Mouse (Mus musculus) urinary bladder, postnatal 14 days (tissue): ENCODE measurements around the gene Ptpro.
"Not testable (repeated sequence)": the region's sequence is repeated elsewhere in the genome, so short reads cannot be mapped to it uniquely, and the experiment has no call there.

Experiments
- DNase-seq: peaks from one replicate; pipeline ENCODE4 v3.0.0; 2021; ENCODE audit warnings: low spot score

The Ptpro gene

DNA sequence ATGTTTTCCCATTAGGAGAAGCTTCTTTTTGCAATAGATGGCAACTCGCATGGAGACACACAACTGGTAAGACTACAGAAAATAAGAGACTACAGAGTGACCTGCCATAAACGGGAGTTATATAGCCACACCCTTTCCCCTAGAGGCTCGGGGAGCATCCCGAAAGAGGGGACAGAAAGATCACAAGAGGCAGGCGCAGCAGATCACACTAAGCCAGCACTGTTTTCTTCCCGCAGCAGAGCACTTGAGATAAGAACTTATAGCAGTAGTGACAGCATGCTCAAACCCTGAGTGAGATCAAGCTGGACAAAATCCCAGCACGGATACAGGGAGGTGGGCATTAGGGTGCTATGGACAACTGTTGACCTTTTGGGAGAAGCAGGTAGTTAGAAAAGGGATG lies 203.9 kb downstream of the Ptpro start:
- no peak for DNase-seq

DNA sequence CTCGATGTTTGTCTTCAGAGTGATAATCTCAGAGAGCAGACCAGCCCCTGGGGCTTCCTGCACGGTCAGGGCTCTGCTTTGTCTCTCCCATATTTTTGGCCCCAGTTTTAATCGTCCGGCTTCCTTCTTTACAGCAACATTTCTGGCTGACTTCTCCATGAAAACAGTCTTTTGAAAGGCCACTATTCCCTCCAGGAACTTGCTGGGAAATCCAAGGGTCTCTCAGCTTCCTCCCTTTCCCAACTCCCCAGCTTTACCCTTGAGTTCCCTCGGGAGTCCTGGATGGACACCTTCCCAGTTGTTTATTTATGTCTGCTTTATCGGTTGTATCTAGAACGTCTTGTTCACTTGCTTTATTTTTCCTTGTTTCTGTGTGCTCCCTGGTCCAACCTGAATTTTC lies 205.1 kb downstream of the Ptpro start:
- DNase-seq, result peak; percentile 22

DNA sequence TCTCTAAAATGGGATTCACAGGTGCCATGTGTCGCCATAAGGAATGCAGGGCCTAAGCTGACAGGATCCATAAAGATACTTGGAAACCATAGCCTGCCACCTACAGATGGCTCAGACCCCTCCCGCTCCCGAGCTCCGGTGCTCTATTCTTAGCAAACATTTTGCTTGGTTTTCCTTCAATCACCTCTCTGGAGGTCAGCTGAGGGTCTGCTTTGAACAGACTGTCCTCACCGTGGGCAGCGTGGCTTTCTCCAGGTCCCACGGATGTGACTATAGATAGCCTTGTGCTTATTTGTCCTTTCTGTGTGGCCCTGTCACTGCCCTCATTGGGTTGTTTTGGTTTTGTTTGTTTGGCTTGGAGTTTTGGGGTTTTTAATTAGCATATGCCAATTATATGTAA lies 206.0 kb downstream of the Ptpro start:
- no peak for DNase-seq

DNA sequence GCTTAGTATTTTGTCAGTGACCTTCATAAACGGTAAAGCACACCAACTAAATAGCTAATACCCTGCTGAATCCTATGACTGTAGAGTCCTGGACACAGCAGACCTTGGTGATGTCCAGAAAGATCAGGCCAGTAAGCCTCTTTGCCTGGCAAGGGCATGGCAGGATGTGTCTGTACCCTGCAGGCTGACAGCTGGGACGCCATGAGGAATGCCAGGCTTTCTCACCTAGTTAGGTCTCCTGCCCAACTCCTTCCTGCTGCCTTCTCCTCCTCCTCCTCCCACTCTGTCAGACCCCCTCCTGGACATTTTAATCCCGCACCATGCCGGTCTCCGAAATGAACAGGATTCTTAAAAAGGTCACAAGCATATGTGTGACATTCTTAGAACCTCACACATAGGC lies 211.7 kb downstream of the Ptpro start:
- no peak for DNase-seq

DNA sequence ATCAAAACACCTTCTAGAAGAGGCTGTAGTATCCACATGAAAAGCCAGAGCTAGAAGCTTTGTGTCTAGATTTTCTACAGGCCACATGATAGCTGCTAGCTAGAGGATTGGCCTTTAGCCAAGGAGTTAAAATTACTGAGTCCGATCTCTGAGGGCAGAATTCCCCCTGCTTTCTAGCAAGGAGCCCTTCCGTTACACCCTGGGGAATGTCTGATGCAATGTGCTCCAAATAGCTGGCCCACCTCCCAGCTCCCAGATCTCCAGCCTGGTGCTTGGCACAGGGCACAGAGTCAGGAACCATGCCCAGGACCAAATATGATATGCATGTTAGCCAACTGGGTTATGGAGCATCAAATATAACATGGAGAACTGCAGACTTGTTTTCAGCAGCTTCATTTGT lies 213.1 kb downstream of the Ptpro start:
- peak; percentile 37 for DNase-seq

DNA sequence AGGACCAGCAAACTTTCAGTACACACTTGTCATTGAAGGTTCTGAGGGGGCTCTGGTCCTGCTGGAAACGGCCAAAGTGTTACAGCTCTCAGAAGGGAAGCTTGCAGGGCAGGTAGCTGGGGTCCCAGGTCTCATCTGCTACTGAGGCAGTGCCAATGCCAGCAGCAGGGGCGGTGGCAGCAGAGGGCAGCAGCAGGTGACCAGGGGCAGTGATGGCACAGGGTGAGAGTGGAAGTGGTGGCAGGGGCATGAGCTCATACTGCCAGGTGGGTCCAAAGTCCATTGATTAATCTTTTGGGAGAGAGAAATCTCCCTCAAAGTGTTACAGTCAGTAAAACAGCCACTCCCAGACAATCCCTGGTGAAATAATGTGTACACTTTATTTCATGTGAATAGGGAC lies 214.1 kb downstream of the Ptpro start:
- DNase-seq, result no peak

DNA sequence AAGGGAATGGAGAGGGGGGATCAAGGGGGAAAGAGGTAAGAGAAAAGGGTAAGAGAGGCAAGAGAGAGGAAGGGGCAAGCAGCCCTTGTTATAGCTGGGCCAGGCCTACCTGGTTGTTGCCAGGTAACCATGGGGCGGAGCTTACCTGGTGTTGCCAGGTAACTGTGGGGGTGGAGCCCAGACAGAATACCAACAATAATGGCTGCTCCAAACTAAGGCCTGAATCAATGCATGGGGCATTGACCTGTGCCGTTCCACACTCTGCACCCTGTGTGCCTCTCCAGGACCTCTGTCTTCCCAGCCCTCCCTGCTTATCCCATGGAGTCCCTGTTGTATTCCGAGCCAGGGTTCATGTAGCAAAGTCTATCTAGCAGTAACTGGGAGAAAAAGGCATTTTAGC lies 215.6 kb downstream of the Ptpro start:
- DNase-seq, result no peak

DNA sequence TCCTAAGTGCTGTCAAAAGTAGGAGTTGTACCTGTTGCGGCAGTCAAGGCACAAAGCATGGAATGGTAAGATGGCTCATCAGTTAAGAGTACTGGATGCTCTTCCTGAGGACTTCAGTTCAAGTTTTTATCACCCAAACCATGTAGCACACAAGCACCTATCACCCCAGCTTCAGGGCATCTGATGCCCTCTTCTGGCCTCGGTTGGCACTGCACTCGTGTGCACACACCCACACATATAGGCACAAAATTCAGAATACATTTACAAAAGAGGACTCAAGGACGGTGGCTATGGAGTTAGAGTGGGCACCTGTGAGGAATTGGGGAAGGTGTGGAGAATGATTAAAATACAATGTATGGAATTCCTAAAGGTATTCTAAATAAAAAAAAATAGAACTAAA lies 217.4 kb downstream of the Ptpro start:
- no peak for DNase-seq

DNA sequence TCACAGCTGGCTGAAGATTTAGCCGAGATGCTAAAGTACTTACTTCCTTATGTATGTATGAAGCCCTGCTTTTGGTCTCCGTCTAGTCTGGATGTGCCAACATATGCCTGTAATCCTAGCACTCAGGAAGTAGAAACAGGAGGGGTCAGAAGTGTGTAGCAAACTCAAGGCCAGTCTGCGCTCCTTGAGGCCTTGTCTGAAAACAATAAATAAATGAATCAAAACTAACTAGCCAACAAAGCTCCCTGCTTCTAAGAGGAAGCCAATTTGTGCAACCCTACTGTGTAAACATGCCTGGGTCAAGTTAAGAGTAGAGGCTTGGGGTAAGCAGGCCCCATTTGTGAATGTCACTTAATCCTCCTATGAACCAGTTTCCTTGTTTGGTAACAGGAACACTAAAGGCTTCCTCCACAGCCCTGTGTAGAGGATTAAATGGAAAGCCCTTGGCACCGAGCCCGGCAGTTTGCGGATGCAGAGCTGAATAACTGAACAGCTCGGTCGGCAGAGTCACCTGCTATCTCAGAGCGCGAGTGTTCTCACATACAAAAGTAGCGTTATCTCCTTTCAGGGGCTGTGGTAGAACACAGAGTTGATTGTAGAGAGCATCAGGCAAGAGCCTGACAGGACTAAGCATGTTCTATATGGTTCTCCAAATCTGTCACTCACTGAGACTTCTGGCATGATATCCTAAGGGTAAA lies 218.9 kb downstream of the Ptpro start:
- peak; percentile 91 for DNase-seq

DNA sequence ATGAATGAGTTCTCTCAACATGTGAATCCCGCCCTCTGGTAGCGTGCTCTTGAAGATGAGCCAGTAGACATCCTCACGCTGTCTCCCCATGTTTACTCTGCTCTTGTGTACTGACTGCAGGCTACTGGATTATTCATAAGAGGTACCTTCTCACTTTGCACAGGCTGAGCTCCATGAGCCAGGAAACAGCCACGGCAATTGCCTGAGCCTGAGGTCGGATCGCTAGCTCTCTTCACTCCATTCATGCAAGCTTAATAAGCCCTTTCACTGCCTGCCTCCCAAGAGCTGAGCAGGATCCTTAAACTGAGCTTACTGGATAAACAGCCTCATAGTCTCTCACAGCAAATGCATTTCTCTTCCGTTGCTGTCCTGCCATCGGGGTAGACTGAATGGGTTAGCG lies 220.0 kb downstream of the Ptpro start:
- no peak for DNase-seq

DNA sequence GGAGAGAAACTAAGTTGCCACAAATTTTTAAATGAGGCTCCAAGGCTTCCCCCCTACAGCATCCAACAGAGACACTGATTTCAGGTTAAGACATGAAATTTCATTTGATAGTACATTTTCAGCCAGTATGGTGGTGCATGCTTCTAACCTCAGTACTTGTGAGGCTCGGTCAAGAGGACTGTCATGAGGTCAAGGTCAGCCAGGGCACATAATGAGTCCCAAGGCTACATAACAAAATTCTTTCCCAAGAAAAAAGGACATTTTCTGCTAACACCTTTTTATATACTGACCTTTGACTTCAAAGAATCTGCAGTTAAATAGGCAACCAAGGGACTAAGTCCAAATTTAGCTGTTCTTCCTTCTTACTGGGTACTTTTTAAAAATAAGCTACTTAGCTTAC lies 221.3 kb downstream of the Ptpro start:
- DNase-seq, result no peak

DNA sequence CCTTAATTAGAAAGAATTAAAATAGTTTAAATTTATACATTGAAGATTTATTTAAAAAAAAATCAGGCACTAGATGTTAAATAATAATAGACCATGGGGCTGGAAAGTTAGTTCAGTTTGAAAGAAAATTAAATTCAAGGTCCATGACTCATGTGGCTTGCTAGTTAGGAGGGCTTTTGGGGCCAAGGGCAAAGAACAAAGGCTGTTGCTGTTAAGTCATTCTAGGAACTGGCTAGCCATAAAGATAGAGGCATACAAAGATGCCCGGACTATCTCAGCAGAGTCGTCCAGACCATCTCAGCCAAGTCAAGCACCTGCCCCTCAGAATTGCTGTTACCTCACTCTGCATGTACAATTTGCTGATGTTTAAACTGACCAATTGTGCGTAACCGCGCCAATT lies 223.6 kb downstream of the Ptpro start:
- not testable (repeated sequence) for DNase-seq

DNA sequence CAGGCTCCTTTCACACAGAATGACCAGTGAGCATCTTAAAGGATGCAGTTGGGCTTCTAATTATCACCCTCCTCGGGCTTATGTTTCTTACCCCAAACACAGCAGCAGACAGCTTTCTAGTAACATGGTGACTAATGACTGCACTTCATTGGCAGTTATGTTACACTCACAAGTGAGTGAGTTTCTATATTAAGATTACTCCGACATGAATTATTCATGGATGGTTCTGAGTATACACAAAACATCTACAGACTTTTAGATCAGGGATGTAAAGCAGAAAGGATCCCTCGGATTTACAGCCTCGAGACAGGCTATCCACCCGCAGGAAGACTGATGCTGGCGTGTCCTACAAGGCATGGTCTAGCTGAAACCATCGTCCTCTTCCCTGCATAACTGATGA lies 230.8 kb downstream of the Ptpro start:
- no peak for DNase-seq

DNA sequence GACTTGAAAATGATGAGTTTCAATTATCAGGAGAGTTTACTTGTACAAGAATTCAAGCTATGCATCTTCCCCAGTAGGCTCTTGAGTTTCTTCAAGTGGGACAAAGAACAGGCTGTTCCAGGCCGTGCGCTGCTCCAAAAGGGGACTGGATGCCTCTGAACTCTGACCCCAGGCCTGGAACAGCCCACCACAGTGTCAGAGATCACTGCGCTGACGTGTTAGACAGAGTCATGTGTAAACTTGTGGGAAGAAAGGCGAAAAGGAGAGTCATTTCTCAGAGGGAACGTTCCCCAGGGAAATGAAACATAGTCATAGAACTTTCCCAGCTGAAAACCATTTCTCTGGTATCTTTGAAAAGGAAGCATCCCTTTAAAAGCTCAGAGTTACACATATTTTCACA lies 235.3 kb downstream of the Ptpro start:
- DNase-seq, result no peak

DNA sequence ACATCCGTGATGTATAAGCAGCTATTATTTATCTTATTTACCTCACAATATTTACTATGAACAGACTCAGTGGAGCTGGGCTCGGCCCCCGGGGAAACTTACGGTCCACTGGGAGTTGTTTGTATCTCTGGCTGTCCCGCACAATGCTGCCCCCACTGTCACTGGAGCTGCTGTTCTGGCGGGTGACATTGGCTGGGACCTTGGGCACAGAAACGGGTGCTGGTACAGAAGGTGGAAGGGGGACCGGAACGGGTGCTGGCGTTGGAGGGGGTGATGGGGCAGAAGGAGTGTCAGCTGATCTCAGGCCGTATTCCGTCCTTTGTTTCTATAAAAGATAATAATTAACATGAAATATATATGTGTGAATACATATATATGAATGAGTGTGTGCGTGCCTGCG lies 238.0 kb downstream of the Ptpro start:
- DNase-seq, result no peak

DNA sequence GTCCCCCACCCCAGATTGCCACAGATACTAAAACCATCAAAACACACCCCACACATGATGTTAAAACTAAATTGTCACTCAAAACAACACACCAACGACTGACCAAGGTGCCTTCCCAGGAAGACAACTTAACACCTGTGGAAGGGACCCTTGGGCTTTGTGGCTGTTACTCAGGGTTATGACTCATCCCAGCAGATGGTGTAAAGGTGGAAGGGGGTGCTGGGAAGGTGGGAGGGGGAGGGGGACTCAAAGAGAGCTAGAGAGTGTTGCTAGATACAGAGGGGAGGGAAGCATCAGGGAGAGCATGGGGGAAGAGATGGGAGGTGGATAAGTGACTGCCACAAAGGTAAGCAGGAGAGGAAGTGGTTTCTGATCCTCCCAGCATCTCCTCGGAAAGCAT lies 239.5 kb downstream of the Ptpro start:
- no peak for DNase-seq

DNA sequence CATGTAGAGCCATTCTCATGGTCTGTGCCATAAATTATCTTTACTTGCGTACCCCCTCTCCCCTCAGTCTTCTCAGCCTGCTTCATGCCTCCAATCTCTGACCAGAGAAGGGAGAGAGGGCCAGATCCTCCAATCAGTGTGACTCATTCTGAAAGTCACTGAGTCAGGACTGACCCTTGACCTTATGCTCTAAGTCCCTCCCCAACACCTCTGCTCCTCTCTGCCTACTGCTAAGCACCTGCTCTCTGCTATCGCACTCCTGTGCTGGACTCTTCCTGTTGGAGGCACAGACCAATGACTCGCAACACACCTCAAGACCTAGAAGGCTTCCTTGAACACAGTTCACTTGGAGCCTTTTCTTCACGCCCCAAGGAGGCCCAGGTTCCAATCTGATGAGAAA lies 240.5 kb downstream of the Ptpro start:
- DNase-seq, result no peak

DNA sequence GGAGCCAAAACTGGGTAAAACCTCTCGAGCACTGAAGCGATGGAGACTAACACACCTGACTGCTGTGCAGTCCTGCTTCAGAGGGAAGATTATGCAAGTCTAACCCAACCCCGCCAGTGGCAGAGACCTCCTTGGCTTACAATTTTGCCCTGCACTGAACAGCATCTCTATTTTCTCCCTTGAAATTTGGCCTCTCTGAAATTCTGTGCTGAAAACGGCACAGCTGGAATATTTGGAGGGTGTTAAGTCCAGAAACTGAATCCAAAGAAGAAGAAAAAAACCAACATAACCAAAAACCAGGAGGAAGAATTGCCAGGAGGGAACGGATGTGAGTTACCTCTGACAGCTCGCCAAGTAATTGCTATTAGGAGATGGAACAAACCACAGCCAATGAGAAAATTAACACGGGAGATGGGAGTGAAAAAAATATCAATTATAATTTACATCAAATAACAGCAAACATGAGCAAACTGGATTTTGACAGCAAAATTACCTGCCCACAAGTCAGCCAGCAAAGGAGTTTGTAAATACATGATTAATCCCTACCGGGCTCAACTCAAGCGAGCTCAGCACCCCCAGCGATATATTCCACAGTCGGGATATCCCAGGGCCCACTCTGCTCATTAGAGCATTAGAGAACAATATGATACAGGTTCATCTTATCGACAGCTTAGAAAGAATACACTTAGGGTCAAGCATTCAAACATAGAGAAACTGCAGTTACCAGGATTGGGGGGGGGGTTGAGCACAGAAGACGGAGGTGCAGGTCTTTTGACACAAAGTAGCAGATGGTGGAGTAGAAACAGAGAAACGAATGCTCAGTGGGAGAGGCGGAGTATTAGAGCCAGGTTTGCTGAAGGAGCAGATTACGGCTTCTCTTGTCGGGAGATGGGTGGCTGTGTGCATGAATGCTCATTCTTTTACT lies 241.4 kb downstream of the Ptpro start:
- no peak for DNase-seq

DNA sequence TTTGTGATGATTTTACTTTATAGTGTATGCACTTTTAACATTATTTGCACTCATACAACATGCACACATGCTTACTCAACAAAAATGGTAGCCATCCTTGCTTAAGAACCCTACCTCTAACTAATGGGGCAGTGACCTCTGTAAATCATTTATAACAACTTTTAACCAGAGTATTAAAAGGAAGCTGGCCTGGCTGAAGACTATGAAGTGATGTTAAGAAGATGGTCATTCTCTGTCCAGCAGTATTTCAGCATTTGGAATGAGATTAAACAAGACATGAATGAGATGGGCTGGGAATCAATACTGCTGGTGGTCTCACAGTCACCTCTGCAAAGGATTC lies 242.0 kb downstream of the Ptpro start:
- no peak for DNase-seq

DNA sequence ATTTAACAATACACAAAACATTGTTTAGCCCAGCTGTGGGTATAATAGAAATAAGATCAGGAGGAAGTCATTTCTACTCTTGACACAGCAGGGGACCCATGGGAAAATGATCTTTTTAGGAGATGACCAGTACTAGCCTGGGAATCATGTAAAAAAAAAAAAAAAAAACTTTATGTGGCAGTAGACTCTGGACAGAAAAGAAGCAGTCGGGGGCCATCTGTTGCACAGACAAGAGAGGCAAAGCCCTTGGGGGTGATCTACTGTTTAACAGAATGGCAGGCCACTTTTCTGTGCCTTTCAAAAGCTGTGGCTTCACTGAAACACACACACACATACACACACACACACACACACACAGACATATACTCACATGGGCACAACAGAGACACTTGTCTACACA lies 242.7 kb downstream of the Ptpro start:
- no peak for DNase-seq

DNA sequence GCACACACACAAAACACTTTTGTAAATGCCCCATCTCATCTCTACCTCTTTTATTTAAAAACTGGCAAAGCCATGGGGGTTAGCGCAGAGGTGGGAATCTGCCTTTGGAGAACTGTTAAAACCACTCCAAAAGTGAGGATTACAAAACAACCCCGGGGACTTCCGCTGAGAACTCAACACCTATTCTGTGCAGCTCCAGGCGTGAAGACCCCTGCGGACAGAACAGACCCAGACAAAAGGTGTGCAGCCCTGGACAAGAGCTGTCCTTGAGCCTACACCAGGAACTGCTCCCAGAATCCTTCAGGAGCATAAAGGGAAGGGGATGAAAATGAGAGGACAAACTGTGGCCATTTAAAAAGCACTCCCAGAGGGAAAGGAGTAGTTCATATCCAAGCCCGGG lies 243.1 kb downstream of the Ptpro start:
- no peak for DNase-seq

DNA sequence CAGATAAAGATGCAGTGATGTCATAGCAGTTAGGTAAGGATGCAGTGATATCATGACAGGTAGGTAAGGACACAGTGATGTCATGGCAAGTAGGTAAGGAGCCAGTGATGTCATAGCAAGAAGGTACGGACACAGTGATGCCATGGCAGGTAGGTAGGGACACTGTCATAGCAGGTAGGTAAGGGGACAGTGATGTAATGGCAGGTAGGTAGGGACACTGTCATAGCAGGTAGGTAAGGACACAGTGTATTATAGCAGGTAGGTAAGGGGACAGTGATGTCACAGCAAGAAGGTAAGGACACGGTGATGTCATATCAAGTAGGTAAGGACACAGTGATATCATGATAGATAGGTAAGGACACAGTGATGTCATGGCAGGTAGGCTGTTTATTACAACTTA lies 244.4 kb downstream of the Ptpro start:
- DNase-seq, result no peak

DNA sequence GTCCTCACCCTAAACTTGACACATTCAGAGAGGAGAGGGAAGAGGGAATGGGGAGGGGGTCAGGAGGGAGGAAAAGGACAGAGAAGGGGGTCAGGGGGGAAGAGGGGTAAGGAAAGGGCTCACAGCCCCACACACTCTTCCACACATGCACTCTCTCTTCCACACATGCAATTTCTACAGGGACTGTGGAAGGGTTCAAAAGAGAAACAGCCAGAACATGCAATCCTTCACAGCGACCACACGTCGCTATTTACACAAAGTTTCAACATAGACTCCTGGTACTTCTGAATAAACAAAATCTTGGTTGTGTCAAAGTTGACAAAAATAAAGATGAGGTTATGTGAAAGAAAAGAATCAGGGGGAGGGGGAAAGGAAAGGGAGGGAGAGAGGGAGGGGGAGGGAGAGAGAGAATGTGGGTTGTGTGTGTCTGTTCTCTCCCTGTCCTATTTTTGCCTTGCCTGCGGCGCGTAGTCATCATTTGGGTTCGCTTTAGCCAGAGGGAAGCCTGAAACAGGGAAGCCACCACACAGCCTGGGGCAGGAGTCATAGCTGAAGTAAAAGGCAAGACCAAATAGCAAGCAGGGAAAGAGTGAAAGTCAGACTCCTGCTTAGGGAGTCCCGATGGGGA lies 245.2 kb downstream of the Ptpro start:
- no peak for DNase-seq
